Mouse (Mus musculus): ENCODE measurements around the gene Ppp1r3c.
"Not testable (repeated sequence)": the region's sequence is repeated elsewhere in the genome, so short reads cannot be mapped to it uniquely, and the experiment has no call there.

Gene Ppp1r3c

GRCm38 (mm10) chr19:36736537-36736936, at the start of gene Ppp1r3c:
Gene Ppp1r3c, minus strand, starts transcription at chr19:36736653.
- peak; percentile 95 for DNase-seq (ENCODE audit: low spot score)

GRCm38 (mm10) chr19:36783179-36783578, 46.7 kb upstream of the Ppp1r3c start:
- DNase-seq (ENCODE audit: low spot score): no peak

GRCm38 (mm10) chr19:36782591-36782990, 46.1 kb upstream of the Ppp1r3c start:
- DNase-seq (ENCODE audit: low spot score): no peak

GRCm38 (mm10) chr19:36781996-36782395, 45.5 kb upstream of the Ppp1r3c start:
- no peak for DNase-seq (ENCODE audit: low spot score)

- no peak for DNase-seq (ENCODE audit: low spot score)
Observed at GRCm38 (mm10) chr19:36780375-36780774, 43.9 kb upstream of the Ppp1r3c start.

- DNase-seq (ENCODE audit: low spot score): no peak
Observed at GRCm38 (mm10) chr19:36779765-36780164, 43.3 kb upstream of the Ppp1r3c start.

- no peak for DNase-seq (ENCODE audit: low spot score)
Observed at GRCm38 (mm10) chr19:36775531-36775930, 39.1 kb upstream of the Ppp1r3c start.

- no peak for DNase-seq (ENCODE audit: low spot score)
Observed at GRCm38 (mm10) chr19:36773716-36774459, 37.4 kb upstream of the Ppp1r3c start.

- DNase-seq (ENCODE audit: low spot score): peak; percentile 6
Observed at GRCm38 (mm10) chr19:36768084-36768483, 31.6 kb upstream of the Ppp1r3c start.

GRCm38 (mm10) chr19:36764451-36764850, 28.0 kb upstream of the Ppp1r3c start:
- DNase-seq (ENCODE audit: low spot score): no peak

GRCm38 (mm10) chr19:36748996-36749395, 12.5 kb upstream of the Ppp1r3c start:
- no peak for DNase-seq (ENCODE audit: low spot score)

GRCm38 (mm10) chr19:36742331-36742730, 5.9 kb upstream of the Ppp1r3c start:
- DNase-seq (ENCODE audit: low spot score): no peak

- peak; percentile 44 for DNase-seq (ENCODE audit: low spot score)
Observed at GRCm38 (mm10) chr19:36739566-36740211, 3.2 kb upstream of the Ppp1r3c start.

GRCm38 (mm10) chr19:36738009-36738408, 1.6 kb upstream of the Ppp1r3c start:
- no peak for DNase-seq (ENCODE audit: low spot score)

- no peak for DNase-seq (ENCODE audit: low spot score)
Observed at GRCm38 (mm10) chr19:36737087-36737486, 634 bp upstream of the Ppp1r3c start.

GRCm38 (mm10) chr19:36734308-36735038, 2.0 kb downstream of the Ppp1r3c start:
- DNase-seq (ENCODE audit: low spot score): peak; percentile 39

GRCm38 (mm10) chr19:36733191-36733943, 3.1 kb downstream of the Ppp1r3c start:
- no peak for DNase-seq (ENCODE audit: low spot score)

- no peak for DNase-seq (ENCODE audit: low spot score)
Observed at GRCm38 (mm10) chr19:36731310-36731709, 5.1 kb downstream of the Ppp1r3c start.

- DNase-seq (ENCODE audit: low spot score): not testable (repeated sequence)
Observed at GRCm38 (mm10) chr19:36730414-36730813, 6.0 kb downstream of the Ppp1r3c start.

GRCm38 (mm10) chr19:36728741-36729460, 7.6 kb downstream of the Ppp1r3c start:
- DNase-seq (ENCODE audit: low spot score): no peak

GRCm38 (mm10) chr19:36724970-36725369, 11.5 kb downstream of the Ppp1r3c start:
- no peak for DNase-seq (ENCODE audit: low spot score)
